Mouse (Mus musculus) hindbrain, postnatal 0 days (tissue): ENCODE results near the gene Slc1a7. TPM values are rescaled to one million over a fixed set of nuclear protein-coding genes. Genes with fewer than 3 reads are reported as not detected.

Experiments
- ATAC-seq: fragments of 200-750 bp; cut with Nextera tagmentation; 2 replicates; pipeline ENCODE4 v1.8.0; 2017; ENCODE audit warnings: mild to moderate bottlenecking, moderate TSS enrichment, moderate library complexity
- DNase-seq: peaks from one replicate; pipeline ENCODE4 v3.0.0-alpha.2; 2015; ENCODE audit warnings: low spot score
- H3K27ac ChIP-seq: fragments of 300-500 bp; sonication (generic); 2 replicates; pipeline ENCODE4 v1.5.1; 2014; ENCODE audit warnings: mild to moderate bottlenecking
- H3K27me3 ChIP-seq: fragments of 300-500 bp; sonication (generic); 2 replicates; pipeline ENCODE4 v1.6.1; 2014; ENCODE audit warnings: low read length, mixed read lengths; ENCODE audit not compliant: insufficient read depth
- H3K36me3 ChIP-seq: fragments of 300-500 bp; sonication (generic); 2 replicates; pipeline ENCODE4 v1.6.1; 2014; ENCODE audit warnings: low read length, mixed read lengths; ENCODE audit not compliant: insufficient read depth
- H3K4me1 ChIP-seq: fragments of 300-500 bp; sonication (generic); 2 replicates; pipeline ENCODE4 v1.6.1; 2014; ENCODE audit warnings: antibody characterized with exemption, low read length, mixed read lengths; ENCODE audit not compliant: insufficient read depth
- H3K4me2 ChIP-seq: fragments of 300-500 bp; sonication (generic); 2 replicates; pipeline ENCODE4 v1.6.1; 2014; ENCODE audit warnings: low read depth, mild to moderate bottlenecking, low read length, moderate library complexity, mixed read lengths
- H3K4me3 ChIP-seq: fragments of 300-500 bp; sonication (generic); 2 replicates; pipeline ENCODE4 v1.5.1; 2014; ENCODE audit warnings: low read length
- H3K9ac ChIP-seq: fragments of 300-500 bp; sonication (generic); replicated peaks from 2 replicates; pipeline ENCODE4 v1.6.1; 2014; ENCODE audit warnings: mild to moderate bottlenecking, low read length, moderate library complexity, mixed read lengths
- H3K9me3 ChIP-seq: fragments of 300-500 bp; sonication (generic); 2 replicates; pipeline ENCODE4 v1.6.1; 2016; ENCODE audit warnings: low read length, mixed read lengths
- CTCF ChIP-seq: IDR thresholded peaks from 2 replicates; pipeline ENCODE4 v1.5.1; 2016; ENCODE audit warnings: antibody characterized with exemption, control low read depth, low read depth
- WGBS: fragments of 180-500 bp; shearing (Covaris S2); extraction: QIAGEN DNeasy Blood & Tissue Kit; methylation state at CpG from one replicate; pipeline ENCODE4 v1.1.7; 2014; 5-methylcytosine and 5-hydroxymethylcytosine counted together
- polyA plus RNA-seq: library from polyadenylated mRNA; unstranded; fragments of >200 nt; fragmentation: Nextera tagmentation; extraction: Ambion mirVana; gene quantifications from 2 replicates; pipeline ENCODE4 v1.2.1, GENCODE M21; 2015
- total RNA-seq: library from RNA; depleted of rRNA; stranded (reverse); fragments of >200 nt; gene quantifications from 2 replicates; pipeline ENCODE4 v1.2.3, GENCODE M21; 2014; rRNA removed

The Slc1a7 gene
- total RNA-seq (0.25 TPM in 1 of 2 replicates, not detected in the other), polyA plus RNA-seq (0.05 and 0.09 TPM in 2 replicates)

GRCm38 (mm10) chr4:107967966-107968682 is at the start of gene Slc1a7:
Slc1a7 (plus strand) TSS chr4:107968332.
- Histone ChIP-seq H3K36me3 (no peaks in the 10 kb centered on the region), H3K4me1 (no peaks in the 10 kb centered on the region), H3K4me2 (no peak within 1 kb of the TSS), H3K9ac (no peak within 1 kb of the TSS), H3K9me3 (no peaks in the 10 kb centered on the region), H3K27ac (no peak within 1 kb of the TSS), H3K27me3 (no peaks in the 10 kb centered on the region), H3K4me3 (no peak within 1 kb of the TSS)
- 66% methylated on average over 16 of the region's 16 CpGs for WGBS
- no peak for TF ChIP-seq CTCF
- ATAC-seq (no peak), DNase-seq (no peak)

DNA sequence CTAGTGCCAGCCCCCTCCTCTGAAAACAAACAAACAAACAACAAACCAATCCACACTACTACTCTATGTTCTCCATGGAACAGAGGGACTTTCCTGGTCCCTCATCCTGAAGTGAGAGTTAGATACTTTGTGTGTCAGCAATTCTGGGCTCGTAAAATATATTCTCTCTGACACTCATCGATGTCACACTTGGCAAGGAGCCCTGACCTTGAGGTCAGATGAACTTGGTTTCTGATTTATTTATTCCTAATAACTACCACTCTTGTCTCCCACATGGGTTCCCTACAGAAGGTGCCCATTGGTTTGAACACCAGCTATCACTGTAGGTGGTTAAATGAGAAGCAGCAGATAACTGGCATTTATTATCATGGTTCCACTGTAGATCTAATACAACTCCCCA is 47.8 kb upstream of the Slc1a7 start:
- TF ChIP-seq CTCF: no peak
- no peaks in the 10 kb centered on the region for H3K27me3 ChIP-seq
- DNase-seq: no peak
- no peaks in the 10 kb centered on the region for H3K9me3 ChIP-seq
- 86% methylated on average over 2 of the region's 2 CpGs for WGBS
- H3K36me3 ChIP-seq: no peaks in the 10 kb centered on the region
- H3K27ac ChIP-seq: no peak overlapping the region
- H3K9ac ChIP-seq: no peak overlapping the region
- H3K4me3 ChIP-seq: no peak overlapping the region
- peaks cover 5% of the 10 kb centered on the region; the same call in 1 of the 2 replicates for H3K4me1 ChIP-seq
- no peak overlapping the region for H3K4me2 ChIP-seq
- ATAC-seq: no peak

GRCm38 (mm10) chr4:107921152-107921695 is 46.9 kb upstream of the Slc1a7 start:
- Histone ChIP-seq H3K9ac (no peak overlapping the region), H3K4me2 (no peak overlapping the region), H3K9me3 (no peaks in the 10 kb centered on the region), H3K4me1 (peaks cover 5% of the 10 kb centered on the region; the same call in 1 of the 2 replicates), H3K27ac (no peak overlapping the region), H3K27me3 (no peaks in the 10 kb centered on the region), H3K36me3 (no peaks in the 10 kb centered on the region), H3K4me3 (no peak overlapping the region)
- 77% methylated on average over 8 of the region's 8 CpGs for WGBS
- DNase-seq (peak; percentile 13), ATAC-seq (no peak)
- TF ChIP-seq CTCF: no peak

- peaks cover 5% of the 10 kb centered on the region; the same call in 1 of the 2 replicates for H3K4me1 ChIP-seq
- peak overlapping the region; percentile 86 for H3K4me2 ChIP-seq
- no peaks in the 10 kb centered on the region for H3K36me3 ChIP-seq
- H3K27ac ChIP-seq: peak overlapping the region; percentile 48; the same call in 1 of the 2 replicates
- H3K27me3 ChIP-seq: no peaks in the 10 kb centered on the region
- no peak overlapping the region for H3K4me3 ChIP-seq
- DNase-seq (no peak), ATAC-seq (no peak)
- WGBS: 37% methylated on average over 4 of the region's 4 CpGs
- H3K9ac ChIP-seq: 0 out of 2 replicates have a peak overlapping the region, but pooled peaks have one; percentile 9
- TF ChIP-seq CTCF: no peak
- no peaks in the 10 kb centered on the region for H3K9me3 ChIP-seq
Measured at GRCm38 (mm10) chr4:107921952-107922351, 46.2 kb upstream of the Slc1a7 start.

DNA sequence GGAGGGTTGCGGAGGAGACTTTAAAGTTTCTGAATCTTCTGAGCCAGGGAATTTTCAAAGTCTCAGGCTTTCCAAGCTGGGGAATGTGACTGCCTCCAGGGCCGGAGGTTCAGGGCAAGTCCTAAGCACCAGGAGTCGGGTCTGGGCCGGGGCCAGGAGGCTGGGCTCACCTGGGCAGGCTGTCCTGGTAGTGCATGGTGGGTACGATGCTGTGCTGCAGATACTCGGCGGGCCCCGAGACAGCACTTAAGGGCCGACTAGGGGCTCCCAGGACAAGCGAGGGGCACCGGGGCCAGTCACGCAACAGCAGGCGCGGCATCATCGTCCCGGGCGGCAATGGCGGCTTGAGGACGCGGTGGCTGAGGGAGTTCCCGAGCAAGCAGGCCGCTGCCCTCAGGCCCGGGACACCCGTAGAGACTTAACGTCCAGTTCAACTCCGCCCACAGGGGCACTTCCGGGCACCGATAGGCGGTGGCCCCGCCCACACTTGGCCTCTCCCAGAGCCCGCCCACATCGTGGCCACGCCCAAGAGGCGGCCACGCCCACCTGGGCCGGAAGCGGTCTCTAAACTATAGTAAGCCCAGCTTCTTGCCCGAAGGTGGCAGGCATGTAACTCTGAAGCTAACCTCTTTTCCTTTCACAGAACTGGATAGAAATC is 44.9 kb upstream of the Slc1a7 start, which contains the start of gene Cpt2:
Cpt2 (minus strand) TSS at position 466 of the 658 bp plus-strand sequence.
- peak; percentile 19; the same call in 1 of the 2 replicates for TF ChIP-seq CTCF
- peak; percentile 95 for DNase-seq
- peak; percentile 96 for ATAC-seq
- Histone ChIP-seq H3K9me3 (no peaks in the 10 kb centered on the region), H3K27me3 (no peaks in the 10 kb centered on the region), H3K4me1 (peaks cover 5% of the 10 kb centered on the region; the same call in 1 of the 2 replicates), H3K4me3 (peak within 1 kb of the TSS; percentile 60), H3K27ac (peak within 1 kb of the TSS; percentile 60; the same call in 1 of the 2 replicates), H3K36me3 (no peaks in the 10 kb centered on the region), H3K4me2 (peak within 1 kb of the TSS; percentile 86), H3K9ac (peak within 1 kb of the TSS; percentile 61)
- WGBS: 1% methylated on average over 38 of the region's 38 CpGs

DNA sequence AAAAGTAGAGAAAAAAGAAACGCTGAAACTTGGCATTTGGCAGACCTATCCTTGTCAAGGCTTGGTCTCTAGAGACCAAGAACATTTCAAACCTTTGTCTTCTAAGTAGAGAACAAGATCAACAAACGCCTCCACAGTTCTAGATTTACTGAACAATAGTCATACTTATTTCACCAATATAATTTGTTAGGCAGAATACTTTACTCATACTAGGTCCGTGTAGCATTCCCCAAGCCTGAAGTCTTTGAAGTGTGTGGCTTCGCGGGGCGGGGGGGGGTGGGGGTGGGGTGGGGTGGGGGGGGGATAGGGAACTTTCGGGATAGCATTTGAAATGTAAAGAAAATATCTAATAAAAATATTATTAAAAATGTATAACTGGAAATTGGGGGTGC is 44.3 kb upstream of the Slc1a7 start:
- Histone ChIP-seq H3K4me1 (peaks cover 5% of the 10 kb centered on the region; the same call in 1 of the 2 replicates), H3K4me2 (peak overlapping the region; percentile 86), H3K27me3 (no peaks in the 10 kb centered on the region), H3K27ac (no peak overlapping the region), H3K9ac (no peak overlapping the region), H3K9me3 (no peaks in the 10 kb centered on the region), H3K36me3 (no peaks in the 10 kb centered on the region), H3K4me3 (peak overlapping the region; percentile 60)
- WGBS: 43% methylated on average over 7 of the region's 7 CpGs
- DNase-seq: no peak
- no peak for TF ChIP-seq CTCF
- ATAC-seq: no peak
